Mouse (Mus musculus) forebrain, embryonic 13.5 days (tissue): ENCODE results near the gene Lrriq4. TPM values are rescaled to one million over a fixed set of nuclear protein-coding genes. Genes with fewer than 3 reads are reported as not detected.

Source experiments
- ATAC-seq: fragments of 200-750 bp; cut with Nextera tagmentation; 2 replicates; pipeline ENCODE4 v1.8.0; 2017
- H3K27ac ChIP-seq: fragments of 300-500 bp; sonication (generic); 2 replicates; pipeline ENCODE4 v1.5.1; 2015; ENCODE audit warnings: inconsistent platforms, mild to moderate bottlenecking, moderate library complexity
- H3K27me3 ChIP-seq: fragments of 300-500 bp; sonication (generic); 2 replicates; pipeline ENCODE4 v1.6.1; 2015; ENCODE audit warnings: mild to moderate bottlenecking, inconsistent platforms
- H3K36me3 ChIP-seq: fragments of 300-500 bp; sonication (generic); 2 replicates; pipeline ENCODE4 v1.6.1; 2015; ENCODE audit warnings: mild to moderate bottlenecking, inconsistent platforms; ENCODE audit not compliant: poor library complexity, severe bottlenecking
- H3K4me1 ChIP-seq: fragments of 300-500 bp; sonication (generic); 2 replicates; pipeline ENCODE4 v1.6.1; 2015; ENCODE audit warnings: inconsistent platforms
- H3K4me2 ChIP-seq: fragments of 300-500 bp; sonication (generic); 2 replicates; pipeline ENCODE4 v1.6.1; 2015; ENCODE audit warnings: inconsistent platforms, mild to moderate bottlenecking, moderate library complexity
- H3K4me3 ChIP-seq: fragments of 300-500 bp; sonication (generic); 2 replicates; pipeline ENCODE4 v1.5.1; 2015; ENCODE audit warnings: mild to moderate bottlenecking, inconsistent platforms
- H3K9ac ChIP-seq: fragments of 300-500 bp; sonication (generic); 2 replicates; pipeline ENCODE4 v1.6.1; 2015; ENCODE audit warnings: mild to moderate bottlenecking, inconsistent platforms
- H3K9me3 ChIP-seq: fragments of 300-500 bp; sonication (generic); replicated peaks from 2 replicates; pipeline ENCODE4 v1.6.1; 2016; ENCODE audit warnings: inconsistent platforms
- WGBS: fragments of 180-500 bp; shearing (Covaris S2); methylation state at CpG from one replicate; pipeline ENCODE4 v1.1.7; 2015; 5-methylcytosine and 5-hydroxymethylcytosine counted together
- polyA plus RNA-seq: library from polyadenylated mRNA; unstranded; fragments of >200 nt; fragmentation: Nextera tagmentation; extraction: Ambion mirVana; gene quantifications from 2 replicates; pipeline ENCODE4 v1.2.1, GENCODE M21; 2015

Gene Lrriq4
- polyA plus RNA-seq = not detected in 2 replicates

- Histone ChIP-seq H3K9me3 (no peaks in the 10 kb centered on the region), H3K27me3 (peaks cover 17% of the 10 kb centered on the region), H3K4me3 (no peak within 1 kb of the TSS), H3K4me1 (peaks cover 7% of the 10 kb centered on the region), H3K9ac (no peak within 1 kb of the TSS), H3K27ac (no peak within 1 kb of the TSS), H3K36me3 (no peaks in the 10 kb centered on the region), H3K4me2 (no peak within 1 kb of the TSS)
- ATAC-seq = no peak
- 75% methylated on average over 2 of the region's 2 CpGs for WGBS
Measured at GRCm38 (mm10) chr3:30644207-30644606, at the start of gene Lrriq4. Gene Lrriq4 (plus strand): TSS chr3:30644507.

DNA sequence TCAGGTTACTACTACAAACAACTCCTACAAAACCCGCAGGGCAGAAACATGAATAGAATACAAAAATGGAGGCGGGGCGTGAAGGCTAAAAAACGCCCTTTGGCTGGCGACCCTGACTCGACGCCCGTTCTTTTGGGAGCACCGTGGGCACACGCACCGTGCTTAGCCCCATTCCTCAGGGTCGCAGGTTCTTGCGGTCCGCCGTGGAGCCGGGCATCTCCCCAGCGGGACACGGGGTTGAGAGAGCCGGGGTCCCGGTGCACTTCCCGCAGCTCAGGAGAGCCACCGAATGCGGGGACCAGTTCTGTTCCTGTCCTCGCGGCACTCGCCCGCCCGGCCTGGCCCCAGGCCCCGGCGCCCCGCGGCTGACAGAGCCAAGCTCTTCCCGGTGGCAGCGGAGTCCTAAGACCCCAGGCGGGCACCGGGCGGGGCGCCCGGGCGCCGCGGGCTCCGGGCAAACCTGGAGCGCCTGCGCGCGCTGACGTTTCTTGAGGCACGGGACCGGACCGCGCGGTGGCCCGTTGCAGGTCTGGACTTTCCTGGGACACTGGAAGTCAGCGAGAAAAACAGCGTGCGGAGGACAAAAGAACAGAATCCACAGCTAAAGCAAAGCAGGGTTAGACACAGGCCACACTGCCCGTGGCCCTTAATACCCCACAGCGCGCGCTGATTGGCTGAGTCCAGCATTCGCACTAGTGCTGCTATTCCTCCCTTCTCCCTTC, 49.0 kb upstream of the Lrriq4 start:
- no peaks in the 10 kb centered on the region for H3K9me3 ChIP-seq
- peak overlapping the region; percentile 83 for H3K4me3 ChIP-seq
- no peaks in the 10 kb centered on the region for H3K36me3 ChIP-seq
- peak overlapping the region; percentile 59 for H3K27ac ChIP-seq
- H3K27me3 ChIP-seq = peaks cover 17% of the 10 kb centered on the region; the same call in 1 of the 2 replicates
- peak overlapping the region; percentile 88 for H3K9ac ChIP-seq
- peaks cover 11% of the 10 kb centered on the region for H3K4me1 ChIP-seq
- H3K4me2 ChIP-seq = peak overlapping the region; percentile 65
- under 1% methylated on average over 62 of the region's 62 CpGs for WGBS
- ATAC-seq = peak; percentile 67

DNA sequence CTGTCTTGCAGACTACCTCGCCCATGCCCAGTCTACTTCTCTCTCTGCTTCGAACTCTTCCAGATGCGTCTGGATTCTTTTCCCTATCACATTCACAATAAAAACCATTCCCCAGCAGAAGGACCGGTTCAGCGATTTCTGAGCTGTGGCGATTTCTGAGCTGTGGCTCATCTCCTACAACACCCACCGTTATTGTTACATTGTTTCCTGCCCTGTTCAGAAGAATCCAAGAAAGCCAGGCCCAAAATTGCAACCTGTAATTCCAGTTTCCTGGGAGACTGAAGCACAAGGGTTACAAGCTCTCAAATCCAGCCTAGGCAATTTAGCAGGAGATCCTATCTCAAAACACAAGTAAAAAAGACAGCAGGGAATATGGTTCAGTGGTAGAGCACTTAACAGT, 47.0 kb upstream of the Lrriq4 start:
- no peak for ATAC-seq
- 83% methylated on average over 7 of the region's 7 CpGs for WGBS
- Histone ChIP-seq H3K4me2 (no peak overlapping the region), H3K9ac (no peak overlapping the region), H3K36me3 (no peaks in the 10 kb centered on the region), H3K27me3 (peaks cover 17% of the 10 kb centered on the region; the same call in 1 of the 2 replicates), H3K4me1 (peaks cover 15% of the 10 kb centered on the region), H3K9me3 (no peaks in the 10 kb centered on the region), H3K4me3 (no peak overlapping the region), H3K27ac (no peak overlapping the region)

DNA sequence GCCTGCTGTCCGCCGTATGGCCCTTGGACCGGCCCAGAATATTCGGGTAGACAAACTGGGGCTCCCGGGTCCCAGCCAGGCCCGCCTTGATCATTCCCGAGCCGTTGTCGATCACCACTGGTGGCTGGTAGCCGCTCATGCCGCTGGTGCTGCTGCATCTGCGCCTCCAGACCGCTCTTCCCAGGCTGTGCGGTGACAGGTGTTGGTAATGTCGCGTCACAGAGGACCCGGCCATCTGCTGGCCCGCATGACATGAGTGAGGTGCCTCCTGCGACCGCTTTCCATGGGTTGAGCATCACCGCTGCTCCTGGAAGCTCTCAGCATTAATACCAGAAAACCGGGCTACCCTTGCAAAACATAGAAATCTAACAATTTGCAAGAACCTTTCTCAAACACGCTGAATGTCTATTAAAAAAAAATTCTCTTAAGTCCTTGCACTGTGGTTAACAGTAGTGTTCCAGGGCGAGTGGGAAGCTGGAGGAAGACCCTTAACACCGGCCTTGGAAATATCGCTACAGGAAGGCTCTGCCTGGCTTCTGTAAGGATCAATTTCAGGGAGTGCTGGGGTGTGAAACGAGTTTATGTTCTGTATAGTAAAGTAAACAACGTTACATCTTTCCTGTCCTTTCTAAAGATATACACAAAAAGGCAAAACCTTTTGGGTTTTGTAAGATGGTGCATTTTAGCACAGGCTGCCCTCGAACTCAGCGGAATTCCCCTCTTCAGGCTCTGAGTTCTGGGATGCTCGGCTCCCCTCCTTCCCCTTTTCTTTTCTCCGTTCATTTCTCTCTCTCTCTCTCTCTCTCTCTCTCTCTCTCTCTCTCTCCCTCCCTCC, 44.4 kb upstream of the Lrriq4 start, which contains the start of gene Actrt3:
TSS of gene Actrt3 (minus strand) at position 229 of the 835 bp plus-strand sequence.
- Histone ChIP-seq H3K9ac (peak within 1 kb of the TSS; percentile 69), H3K36me3 (peaks cover 9% of the 10 kb centered on the region), H3K27me3 (peaks cover 17% of the 10 kb centered on the region; the same call in 1 of the 2 replicates), H3K4me1 (peaks cover 29% of the 10 kb centered on the region), H3K4me3 (peak within 1 kb of the TSS; percentile 79), H3K27ac (peak within 1 kb of the TSS; percentile 76), H3K4me2 (peak within 1 kb of the TSS; percentile 80), H3K9me3 (no peaks in the 10 kb centered on the region)
- ATAC-seq = no peak
- under 1% methylated on average over 32 of the region's 32 CpGs for WGBS

- peaks cover 17% of the 10 kb centered on the region; the same call in 1 of the 2 replicates for H3K27me3 ChIP-seq
- under 1% methylated on average over 14 of the region's 14 CpGs for WGBS
- no peak for ATAC-seq
- H3K27ac ChIP-seq = peak overlapping the region; percentile 76
- no peaks in the 10 kb centered on the region for H3K9me3 ChIP-seq
- peak overlapping the region; percentile 79 for H3K4me3 ChIP-seq
- H3K36me3 ChIP-seq = peaks cover 14% of the 10 kb centered on the region
- peaks cover 29% of the 10 kb centered on the region for H3K4me1 ChIP-seq
- peak overlapping the region; percentile 80 for H3K4me2 ChIP-seq
- H3K9ac ChIP-seq = peak overlapping the region; percentile 51
Measured at GRCm38 (mm10) chr3:30600717-30601116, 43.6 kb upstream of the Lrriq4 start.

DNA sequence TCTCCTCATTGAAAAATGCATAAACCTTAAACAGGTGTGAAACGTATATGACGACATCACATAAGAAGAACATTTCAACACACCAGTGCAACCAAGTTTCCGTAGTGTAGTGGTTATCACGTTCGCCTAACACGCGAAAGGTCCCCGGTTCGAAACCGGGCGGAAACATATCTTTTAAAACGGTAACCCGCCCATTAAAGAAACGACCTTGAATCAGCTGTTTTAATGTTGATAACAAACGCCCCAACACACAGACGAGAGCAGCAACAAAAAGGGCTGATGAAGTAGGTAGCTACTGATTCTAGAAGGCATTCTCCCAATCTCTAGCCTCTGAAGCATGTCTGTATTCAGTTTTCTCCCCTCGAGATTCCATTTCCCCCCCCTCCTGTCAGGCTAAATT, 43.1 kb upstream of the Lrriq4 start:
- peak; percentile 27 for ATAC-seq
- Histone ChIP-seq H3K9me3 (no peaks in the 10 kb centered on the region), H3K36me3 (peaks cover 17% of the 10 kb centered on the region), H3K9ac (no peak overlapping the region), H3K4me1 (peaks cover 29% of the 10 kb centered on the region), H3K4me3 (peak overlapping the region; percentile 79), H3K27ac (no peak overlapping the region), H3K27me3 (peaks cover 16% of the 10 kb centered on the region; the same call in 1 of the 2 replicates), H3K4me2 (peak overlapping the region; percentile 80)
- WGBS = under 1% methylated on average over 17 of the region's 17 CpGs

- H3K27ac ChIP-seq = peak overlapping the region; percentile 93
- H3K36me3 ChIP-seq = peaks cover 20% of the 10 kb centered on the region
- H3K9me3 ChIP-seq = no peaks in the 10 kb centered on the region
- under 1% methylated on average over 13 of the region's 13 CpGs for WGBS
- H3K4me1 ChIP-seq = peaks cover 29% of the 10 kb centered on the region
- H3K9ac ChIP-seq = peak overlapping the region; percentile 78
- ATAC-seq = no peak
- peak overlapping the region; percentile 80 for H3K4me2 ChIP-seq
- H3K4me3 ChIP-seq = peak overlapping the region; percentile 79
- H3K27me3 ChIP-seq = peaks cover 12% of the 10 kb centered on the region; the same call in 1 of the 2 replicates
Measured at GRCm38 (mm10) chr3:30601610-30602064, 42.7 kb upstream of the Lrriq4 start.

- Histone ChIP-seq H3K27me3 (peaks cover 11% of the 10 kb centered on the region; the same call in 1 of the 2 replicates), H3K4me3 (peak within 1 kb of the TSS; percentile 79), H3K9me3 (no peaks in the 10 kb centered on the region), H3K36me3 (peaks cover 23% of the 10 kb centered on the region), H3K9ac (peak within 1 kb of the TSS; percentile 78), H3K27ac (peak within 1 kb of the TSS; percentile 93), H3K4me1 (peaks cover 29% of the 10 kb centered on the region), H3K4me2 (peak within 1 kb of the TSS; percentile 80)
- peak; percentile 96 for ATAC-seq
- under 1% methylated on average over 39 of the region's 40 CpGs for WGBS
Measured at GRCm38 (mm10) chr3:30602065-30602739, 42.1 kb upstream of the Lrriq4 start, which contains the start of gene Mynn. Gene Mynn (plus strand): TSS chr3:30602065.

DNA sequence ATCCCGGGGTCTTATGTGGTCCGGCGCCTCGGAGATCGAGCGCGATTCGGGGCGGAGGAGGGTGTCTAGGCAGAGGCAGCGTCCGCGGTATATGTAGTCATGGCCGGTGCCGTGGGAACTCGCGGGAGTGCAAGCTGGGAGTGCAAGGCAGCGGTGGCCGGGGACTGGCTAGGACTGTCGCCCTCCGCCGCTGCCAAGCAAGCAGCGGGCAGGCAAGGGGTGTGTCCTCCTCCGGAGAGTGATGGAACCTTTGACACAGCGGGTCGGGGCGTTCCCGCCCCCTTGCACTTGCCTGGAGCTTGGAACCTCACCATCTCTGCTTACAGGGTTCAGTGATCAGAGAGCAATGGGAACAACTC, 41.6 kb upstream of the Lrriq4 start:
- Histone ChIP-seq H3K27ac (peak overlapping the region; percentile 93), H3K9ac (peak overlapping the region; percentile 78), H3K9me3 (no peaks in the 10 kb centered on the region), H3K27me3 (peaks cover 8% of the 10 kb centered on the region; the same call in 1 of the 2 replicates), H3K4me1 (peaks cover 33% of the 10 kb centered on the region), H3K4me2 (peak overlapping the region; percentile 80), H3K36me3 (peaks cover 28% of the 10 kb centered on the region), H3K4me3 (peak overlapping the region; percentile 79)
- under 1% methylated on average over 27 of the region's 27 CpGs for WGBS
- no peak; the same call in 1 of the 2 replicates for ATAC-seq

DNA sequence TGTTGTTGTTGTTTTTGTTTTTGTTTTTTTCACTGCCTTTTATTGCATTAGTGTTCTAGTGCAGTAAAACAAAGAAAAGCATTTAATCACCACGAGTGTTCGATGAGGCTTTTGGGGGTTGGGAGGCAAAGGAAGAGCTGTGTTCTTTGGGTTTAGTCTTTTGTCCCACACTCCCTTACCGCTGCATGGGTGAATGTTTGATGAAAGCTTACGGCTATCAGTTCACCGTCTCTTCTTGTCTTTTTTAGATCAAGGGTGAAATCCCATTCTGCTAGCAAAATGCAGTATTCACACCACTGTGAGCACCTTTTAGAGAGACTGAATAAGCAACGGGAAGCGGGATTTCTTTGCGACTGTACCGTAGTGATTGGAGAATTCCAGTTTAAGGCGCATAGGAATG, 41.1 kb upstream of the Lrriq4 start:
- no peak overlapping the region for H3K27ac ChIP-seq
- peak overlapping the region; percentile 80 for H3K4me2 ChIP-seq
- peaks cover 32% of the 10 kb centered on the region for H3K36me3 ChIP-seq
- peaks cover 35% of the 10 kb centered on the region for H3K4me1 ChIP-seq
- peak overlapping the region; percentile 78 for H3K9ac ChIP-seq
- ATAC-seq = no peak
- peak overlapping the region; percentile 79 for H3K4me3 ChIP-seq
- 24% methylated on average over 10 of the region's 10 CpGs for WGBS
- H3K27me3 ChIP-seq = peaks cover 3% of the 10 kb centered on the region; the same call in 1 of the 2 replicates
- no peaks in the 10 kb centered on the region for H3K9me3 ChIP-seq

GRCm38 (mm10) chr3:30608999-30609398, 35.3 kb upstream of the Lrriq4 start:
- WGBS = 93% methylated on average over 3 of the region's 3 CpGs
- no peak overlapping the region for H3K9ac ChIP-seq
- H3K4me3 ChIP-seq = no peak overlapping the region
- peaks cover 74% of the 10 kb centered on the region for H3K36me3 ChIP-seq
- peaks cover 13% of the 10 kb centered on the region for H3K4me1 ChIP-seq
- no peaks in the 10 kb centered on the region for H3K9me3 ChIP-seq
- H3K27me3 ChIP-seq = no peaks in the 10 kb centered on the region
- H3K4me2 ChIP-seq = no peak overlapping the region
- no peak for ATAC-seq
- H3K27ac ChIP-seq = no peak overlapping the region
